Mouse (Mus musculus) hindbrain, embryonic 15.5 days (tissue): ENCODE results near the gene Npr3. TPM values are rescaled to one million over a fixed set of nuclear protein-coding genes. Genes with fewer than 3 reads are reported as not detected.

ENCODE experiments used
- ATAC-seq: fragments of 200-750 bp; cut with Nextera tagmentation; 2 replicates; pipeline ENCODE4 v1.8.0; 2017; ENCODE audit warnings: low read depth, moderate number of reproducible peaks, moderate TSS enrichment; ENCODE audit not compliant: low FRiP score
- H3K27ac ChIP-seq: fragments of 300-500 bp; sonication (generic); replicated peaks from 2 replicates; pipeline ENCODE4 v1.5.1; 2015; ENCODE audit warnings: mild to moderate bottlenecking, inconsistent platforms
- H3K27me3 ChIP-seq: fragments of 300-500 bp; sonication (generic); 2 replicates; pipeline ENCODE4 v1.6.1; 2015; ENCODE audit warnings: control low read depth, inconsistent platforms
- H3K36me3 ChIP-seq: fragments of 300-500 bp; sonication (generic); 2 replicates; pipeline ENCODE4 v1.6.1; 2015; ENCODE audit warnings: control low read depth, inconsistent platforms
- H3K4me1 ChIP-seq: fragments of 300-500 bp; sonication (generic); replicated peaks from 2 replicates; pipeline ENCODE4 v1.6.1; 2015; ENCODE audit warnings: control low read depth, inconsistent platforms
- H3K4me2 ChIP-seq: fragments of 300-500 bp; sonication (generic); 2 replicates; pipeline ENCODE4 v1.6.1; 2015; ENCODE audit warnings: moderate library complexity, mild to moderate bottlenecking, inconsistent platforms
- H3K4me3 ChIP-seq: fragments of 300-500 bp; sonication (generic); 2 replicates; pipeline ENCODE4 v1.5.1; 2015; ENCODE audit warnings: mild to moderate bottlenecking, inconsistent platforms
- H3K9ac ChIP-seq: fragments of 300-500 bp; sonication (generic); 2 replicates; pipeline ENCODE4 v1.6.1; 2015; ENCODE audit warnings: inconsistent platforms
- H3K9me3 ChIP-seq: fragments of 300-500 bp; sonication (generic); 2 replicates; pipeline ENCODE4 v1.6.1; 2016; ENCODE audit warnings: control low read depth, inconsistent platforms
- WGBS: fragments of 180-500 bp; shearing (Covaris S2); methylation state at CpG from one replicate; pipeline ENCODE4 v1.1.7; 2015; 5-methylcytosine and 5-hydroxymethylcytosine counted together
- polyA plus RNA-seq: library from polyadenylated mRNA; unstranded; fragments of >200 nt; fragmentation: Nextera tagmentation; extraction: Ambion mirVana; gene quantifications from 2 replicates; pipeline ENCODE4 v1.2.1, GENCODE M21; 2015

Npr3 gene
- polyA plus RNA-seq, 1 experiment from 2014 or later = 0.88 TPM

DNA sequence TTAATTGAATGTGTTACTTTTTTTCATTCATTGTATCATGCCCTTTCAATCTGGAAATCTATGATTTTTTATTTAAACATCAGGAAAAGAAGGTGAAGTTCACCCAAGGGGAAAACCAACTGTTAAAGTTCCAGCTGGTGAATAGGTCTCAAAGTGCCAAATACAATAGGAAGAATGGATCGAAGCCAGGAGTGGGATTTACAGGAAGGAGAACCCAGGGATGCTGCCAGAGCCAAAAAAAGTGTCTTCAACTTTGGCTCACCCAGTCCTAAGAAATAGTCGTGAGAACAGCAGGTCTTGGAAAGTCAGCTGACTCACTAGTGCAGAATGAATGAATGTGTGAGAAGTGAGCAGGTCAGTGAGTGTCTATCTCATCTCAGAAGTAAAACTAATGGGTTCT is 29.8 kb downstream of the Npr3 start:
- ATAC-seq = no peak
- Histone ChIP-seq H3K27me3 (no peaks in the 10 kb centered on the region), H3K9me3 (no peaks in the 10 kb centered on the region), H3K4me3 (no peak overlapping the region), H3K4me1 (no peaks in the 10 kb centered on the region), H3K4me2 (no peak overlapping the region), H3K36me3 (no peaks in the 10 kb centered on the region), H3K9ac (no peak overlapping the region), H3K27ac (no peak overlapping the region)
- 77% methylated on average over 2 of the region's 2 CpGs for WGBS

- Histone ChIP-seq H3K36me3 (no peaks in the 10 kb centered on the region), H3K9ac (no peak overlapping the region), H3K27ac (no peak overlapping the region), H3K4me3 (no peak overlapping the region), H3K4me1 (no peaks in the 10 kb centered on the region), H3K4me2 (no peak overlapping the region), H3K27me3 (no peaks in the 10 kb centered on the region), H3K9me3 (no peaks in the 10 kb centered on the region)
- no peak for ATAC-seq
- 94% methylated on average over 3 of the region's 3 CpGs for WGBS
Observed at GRCm38 (mm10) chr15:11866918-11867317, 40.2 kb downstream of the Npr3 start.

GRCm38 (mm10) chr15:11863540-11863818 is 43.6 kb downstream of the Npr3 start:
- no peak overlapping the region for H3K27ac ChIP-seq
- H3K36me3 ChIP-seq = no peaks in the 10 kb centered on the region
- H3K4me3 ChIP-seq = no peak overlapping the region
- WGBS = 87% methylated on average over 6 of the region's 6 CpGs
- no peaks in the 10 kb centered on the region for H3K9me3 ChIP-seq
- ATAC-seq = no peak
- H3K9ac ChIP-seq = no peak overlapping the region
- no peaks in the 10 kb centered on the region for H3K27me3 ChIP-seq
- no peaks in the 10 kb centered on the region for H3K4me1 ChIP-seq
- no peak overlapping the region for H3K4me2 ChIP-seq

- 83% methylated on average over 15 of the region's 15 CpGs for WGBS
- no peak for ATAC-seq
- Histone ChIP-seq H3K27ac (no peak overlapping the region), H3K9me3 (no peaks in the 10 kb centered on the region), H3K4me3 (no peak overlapping the region), H3K27me3 (no peaks in the 10 kb centered on the region), H3K36me3 (no peaks in the 10 kb centered on the region), H3K9ac (no peak overlapping the region), H3K4me2 (no peak overlapping the region), H3K4me1 (no peaks in the 10 kb centered on the region)
Observed at GRCm38 (mm10) chr15:11862785-11863539, 44.1 kb downstream of the Npr3 start.

DNA sequence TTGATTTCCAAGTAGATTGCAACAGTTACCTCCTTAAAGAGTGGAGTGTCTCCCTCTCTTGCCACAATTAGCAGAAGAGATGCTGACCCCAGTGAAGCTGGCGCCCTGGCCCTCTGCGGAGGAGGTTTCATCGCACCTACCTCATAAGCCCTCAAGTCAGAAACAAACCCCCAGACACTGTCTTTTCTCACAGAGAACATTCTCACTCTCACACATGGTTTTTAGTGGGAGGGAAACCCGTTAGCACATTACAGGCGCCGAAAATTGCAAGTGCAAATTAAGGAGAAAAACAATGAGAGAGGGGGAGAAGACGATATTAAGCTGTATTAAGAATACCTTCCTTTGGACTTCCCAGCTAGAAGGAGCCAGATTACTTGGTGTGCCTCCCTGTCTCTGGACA is 44.8 kb downstream of the Npr3 start:
- H3K4me1 ChIP-seq = no peaks in the 10 kb centered on the region
- no peak overlapping the region for H3K4me3 ChIP-seq
- no peaks in the 10 kb centered on the region for H3K36me3 ChIP-seq
- no peak overlapping the region for H3K27ac ChIP-seq
- H3K27me3 ChIP-seq = no peaks in the 10 kb centered on the region
- no peak overlapping the region for H3K4me2 ChIP-seq
- ATAC-seq = no peak
- H3K9me3 ChIP-seq = no peaks in the 10 kb centered on the region
- H3K9ac ChIP-seq = no peak overlapping the region
- 94% methylated on average over 7 of the region's 7 CpGs for WGBS

DNA sequence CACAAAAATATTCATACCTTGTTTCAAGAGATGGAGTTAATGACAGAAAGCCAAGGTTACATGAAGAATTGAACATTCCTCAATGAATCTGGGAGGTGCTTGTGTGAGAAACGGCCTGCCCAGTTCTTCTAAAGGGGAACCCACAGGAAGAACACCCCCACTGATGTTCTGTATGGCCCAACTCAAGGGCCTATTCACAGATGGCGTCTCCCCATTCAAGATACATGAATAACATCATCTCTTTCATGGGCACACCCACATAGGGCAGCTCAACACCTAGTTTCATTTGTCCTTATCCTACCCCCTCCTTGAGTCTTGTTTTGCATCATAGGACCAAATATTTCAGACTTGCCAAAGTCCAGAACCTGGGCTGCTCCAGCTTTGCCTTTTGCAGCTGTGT is 46.8 kb downstream of the Npr3 start:
- Histone ChIP-seq H3K4me3 (no peak overlapping the region), H3K27ac (no peak overlapping the region), H3K4me1 (no peaks in the 10 kb centered on the region), H3K36me3 (no peaks in the 10 kb centered on the region), H3K9me3 (no peaks in the 10 kb centered on the region), H3K27me3 (no peaks in the 10 kb centered on the region), H3K4me2 (no peak overlapping the region), H3K9ac (no peak overlapping the region)
- WGBS = 80% methylated on average over 2 of the region's 2 CpGs
- no peak for ATAC-seq

DNA sequence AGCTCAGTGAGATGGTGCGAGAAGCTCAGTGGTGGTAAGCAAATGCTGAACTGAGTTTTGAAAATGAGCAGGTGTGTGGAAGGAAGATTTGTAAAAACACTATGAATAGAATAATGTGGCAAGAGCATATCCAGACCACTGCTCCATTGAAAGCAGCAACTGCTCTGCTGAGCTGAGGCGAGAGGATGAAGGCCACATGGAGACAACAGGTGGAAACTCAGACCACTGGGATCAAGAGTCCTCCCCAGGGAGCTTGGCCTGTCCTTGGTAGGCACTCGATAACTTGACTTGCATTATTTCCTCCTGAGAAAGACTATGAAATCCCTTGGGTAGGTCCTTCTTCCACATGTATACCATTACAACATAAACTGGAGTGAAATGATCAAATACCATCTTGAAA is 47.3 kb downstream of the Npr3 start:
- Histone ChIP-seq H3K27ac (no peak overlapping the region), H3K4me2 (no peak overlapping the region), H3K36me3 (no peaks in the 10 kb centered on the region), H3K4me1 (no peaks in the 10 kb centered on the region), H3K4me3 (no peak overlapping the region), H3K9ac (no peak overlapping the region), H3K9me3 (no peaks in the 10 kb centered on the region), H3K27me3 (no peaks in the 10 kb centered on the region)
- ATAC-seq = no peak
- WGBS = 92% methylated on average over 3 of the region's 3 CpGs

DNA sequence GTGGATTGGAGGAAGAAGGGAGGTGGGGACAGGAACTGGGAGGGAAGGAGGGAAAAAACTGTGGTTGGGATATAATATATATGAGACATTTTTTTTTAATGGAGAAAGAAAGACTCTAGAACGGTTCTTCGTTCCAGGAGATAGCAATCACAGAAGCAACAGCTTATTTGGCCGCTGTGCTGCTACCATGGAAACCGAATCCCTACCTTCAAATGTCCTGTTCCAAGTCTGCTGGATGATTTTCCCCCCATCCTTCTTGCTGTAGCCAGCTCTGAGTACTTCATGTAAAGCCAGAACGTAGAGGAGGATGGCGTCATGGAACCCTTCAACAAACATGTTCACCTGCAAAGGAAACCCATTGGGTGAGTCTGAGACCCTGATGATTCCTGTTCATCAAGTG is 48.7 kb downstream of the Npr3 start:
- 94% methylated on average over 6 of the region's 6 CpGs for WGBS
- ATAC-seq = no peak
- no peaks in the 10 kb centered on the region for H3K4me1 ChIP-seq
- no peak overlapping the region for H3K4me2 ChIP-seq
- no peak overlapping the region for H3K27ac ChIP-seq
- H3K9me3 ChIP-seq = no peaks in the 10 kb centered on the region
- no peak overlapping the region for H3K9ac ChIP-seq
- H3K36me3 ChIP-seq = no peaks in the 10 kb centered on the region
- no peak overlapping the region for H3K4me3 ChIP-seq
- no peaks in the 10 kb centered on the region for H3K27me3 ChIP-seq

DNA sequence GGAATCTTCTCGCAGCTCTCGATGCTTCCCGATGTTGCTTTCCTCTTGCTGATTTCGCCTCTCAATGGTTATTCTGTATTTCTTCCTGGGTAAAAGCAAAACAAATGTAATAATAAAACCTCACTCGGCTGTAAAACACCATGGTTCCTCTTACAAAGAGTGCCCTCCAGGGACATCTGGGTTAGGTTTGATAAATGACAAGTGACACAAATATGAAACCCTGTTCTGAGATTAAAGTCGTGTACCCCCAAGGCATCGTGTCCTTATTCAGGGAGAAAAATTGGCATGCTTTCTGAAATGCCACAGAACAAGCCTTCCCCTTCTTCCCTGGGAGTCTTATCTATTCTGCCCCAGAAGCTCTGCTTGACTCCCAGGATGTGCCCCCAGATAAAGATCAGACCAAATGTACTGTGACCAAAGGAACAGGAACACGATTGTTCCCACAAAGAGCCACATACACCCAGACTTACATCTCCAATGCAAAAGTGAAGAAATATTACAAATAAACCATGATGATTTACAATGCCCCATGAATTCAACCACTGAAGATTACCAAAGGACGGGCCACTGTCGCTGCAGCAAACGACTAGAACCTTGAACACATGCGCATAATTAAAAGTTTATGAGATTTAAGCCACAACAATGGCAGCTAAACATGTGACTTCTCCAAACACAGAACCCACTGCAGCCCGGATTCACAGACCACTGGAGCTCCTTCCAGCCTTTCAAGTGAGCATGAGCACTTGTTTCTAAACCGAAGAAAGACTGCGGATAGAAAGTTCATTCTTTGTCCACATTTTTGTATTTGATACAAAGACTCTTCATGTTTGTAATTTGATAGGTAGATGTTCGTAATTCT is 61.7 kb downstream of the Npr3 start:
- Histone ChIP-seq H3K4me1 (no peaks in the 10 kb centered on the region), H3K9me3 (no peaks in the 10 kb centered on the region), H3K9ac (no peak overlapping the region), H3K36me3 (no peaks in the 10 kb centered on the region), H3K4me2 (no peak overlapping the region), H3K4me3 (no peak overlapping the region), H3K27ac (no peak overlapping the region), H3K27me3 (no peaks in the 10 kb centered on the region)
- 59% methylated on average over 16 of the region's 16 CpGs for WGBS
- no peak for ATAC-seq

DNA sequence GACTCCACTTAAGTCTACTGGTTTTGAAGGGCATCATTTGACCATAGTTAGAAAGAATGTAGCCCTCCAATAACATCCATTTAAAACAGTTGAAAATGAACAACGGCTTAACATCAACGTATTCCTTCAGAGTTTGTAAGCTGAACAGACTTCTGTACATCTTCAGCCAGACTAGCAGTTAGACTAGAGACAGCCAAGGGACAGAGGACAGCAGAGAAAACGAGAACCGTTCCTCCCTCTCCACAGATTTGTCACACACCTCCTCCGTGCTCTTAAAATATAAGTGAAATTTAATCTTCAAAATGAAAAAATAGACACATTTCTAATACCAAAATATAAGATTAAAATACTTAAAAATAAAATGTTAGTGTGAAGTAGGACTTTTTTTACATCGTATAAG is 63.0 kb downstream of the Npr3 start:
- Histone ChIP-seq H3K4me3 (no peak overlapping the region), H3K9me3 (no peaks in the 10 kb centered on the region), H3K27me3 (no peaks in the 10 kb centered on the region), H3K4me2 (no peak overlapping the region), H3K4me1 (no peaks in the 10 kb centered on the region), H3K9ac (no peak overlapping the region), H3K27ac (no peak overlapping the region), H3K36me3 (no peaks in the 10 kb centered on the region)
- ATAC-seq = no peak
- WGBS = 86% methylated on average over 6 of the region's 6 CpGs

GRCm38 (mm10) chr15:11841828-11842227 is 65.3 kb downstream of the Npr3 start:
- H3K4me2 ChIP-seq = no peak overlapping the region
- no peak overlapping the region for H3K9ac ChIP-seq
- H3K36me3 ChIP-seq = no peaks in the 10 kb centered on the region
- H3K27me3 ChIP-seq = no peaks in the 10 kb centered on the region
- no peak for ATAC-seq
- WGBS = 84% methylated on average over 4 of the region's 4 CpGs
- no peak overlapping the region for H3K27ac ChIP-seq
- H3K4me3 ChIP-seq = no peak overlapping the region
- H3K4me1 ChIP-seq = no peaks in the 10 kb centered on the region
- no peaks in the 10 kb centered on the region for H3K9me3 ChIP-seq

GRCm38 (mm10) chr15:11835913-11836312 is 71.2 kb downstream of the Npr3 start:
- Histone ChIP-seq H3K27ac (no peak overlapping the region), H3K9me3 (no peaks in the 10 kb centered on the region), H3K36me3 (no peaks in the 10 kb centered on the region), H3K9ac (no peak overlapping the region), H3K4me1 (no peaks in the 10 kb centered on the region), H3K4me2 (no peak overlapping the region), H3K4me3 (no peak overlapping the region), H3K27me3 (no peaks in the 10 kb centered on the region)
- 70% methylated on average over 1 of the region's 1 CpGs for WGBS
- ATAC-seq = no peak
